Mouse (Mus musculus) CH12.LX (cell line): ENCODE measurements around the gene Atp2a3. TPM values are rescaled to one million over a fixed set of nuclear protein-coding genes. Genes with fewer than 3 reads are reported as not detected.

ENCODE experiments used
- DNase-seq: peaks from one replicate; pipeline ENCODE4 v3.0.0-alpha.2; 2013; ENCODE audit errors: extremely low read depth
- H3K27ac ChIP-seq: 2 replicates; pipeline ENCODE4 v1.5.1; 2012; ENCODE audit warnings: low read depth, mild to moderate bottlenecking, control low read depth, moderate library complexity; ENCODE audit not compliant: insufficient read depth
- H3K27me3 ChIP-seq: replicated peaks from 2 replicates; pipeline ENCODE3; 2012; ENCODE audit warnings: inconsistent platforms
- H3K36me3 ChIP-seq, 2 experiments: replicated peaks in 1 of 2; 2 replicates each; pipeline versions ENCODE3 to v1.6.1; 2012; ENCODE audit warnings: inconsistent platforms in 1 of 2, low read length in 1 of 2, mild to moderate bottlenecking in 1 of 2, mixed read lengths in 1 of 2, moderate library complexity in 1 of 2; ENCODE audit not compliant: control insufficient read depth in 1 of 2, insufficient read depth in 1 of 2
- H3K4me1 ChIP-seq, 2 experiments: 2 replicates each; pipeline ENCODE4 v1.6.1; 2012; ENCODE audit warnings: inconsistent platforms in 1 of 2, moderate library complexity in 1 of 2; ENCODE audit not compliant: insufficient read depth in 2 of 2, control insufficient read depth in 1 of 2
- H3K4me2 ChIP-seq: 2 replicates; pipeline ENCODE4 v1.6.1; 2012; ENCODE audit warnings: low read depth, mild to moderate bottlenecking, control low read depth; ENCODE audit not compliant: poor library complexity, insufficient read depth, severe bottlenecking
- H3K4me3 ChIP-seq, 3 experiments: fragments of 150-350 bp in 1 of 3; sonication (generic) in 1 of 3; replicated peaks in 1 of 3; 2 replicates each; pipeline versions ENCODE3 to v1.5.1; 2011 to 2012; ENCODE audit warnings: low read depth in 2 of 3, low read length in 2 of 3, mild to moderate bottlenecking in 2 of 3, moderate library complexity in 2 of 3, control low read depth in 1 of 3, improper control_type of control experiment in 1 of 3, inconsistent platforms in 1 of 3, mixed read lengths in 1 of 3; ENCODE audit not compliant: poor library complexity in 1 of 3
- H3K79me2 ChIP-seq: replicated peaks from 2 replicates; pipeline ENCODE4 v1.6.1; 2012; ENCODE audit warnings: mild to moderate bottlenecking, moderate library complexity; ENCODE audit not compliant: control insufficient read depth, poor library complexity, insufficient read depth, severe bottlenecking; ENCODE audit errors: extremely low read depth
- H3K9ac ChIP-seq: 2 replicates; pipeline ENCODE4 v1.6.1; 2012; ENCODE audit warnings: low read depth, mild to moderate bottlenecking, control low read depth, moderate library complexity; ENCODE audit not compliant: insufficient read depth
- H3K9me3 ChIP-seq: replicated peaks from 2 replicates; pipeline ENCODE3; 2012; ENCODE audit warnings: low read length, inconsistent platforms, mixed read lengths
- BHLHE40 ChIP-seq: IDR thresholded peaks from 2 replicates; pipeline ENCODE4 v1.6.1; 2011; ENCODE audit warnings: mild to moderate bottlenecking, low read depth, low read length, improper control_type of control experiment
- CHD1 ChIP-seq: IDR thresholded peaks from 2 replicates; pipeline ENCODE4 v1.6.1; 2012; ENCODE audit warnings: low read depth, low read length, improper control_type of control experiment, inconsistent platforms
- CHD2 ChIP-seq: IDR thresholded peaks from 2 replicates; pipeline ENCODE4 v1.6.1; 2011; ENCODE audit warnings: low read length, improper control_type of control experiment
- CTCF ChIP-seq, 2 experiments: IDR thresholded peaks in 1 of 2; conservative IDR thresholded peaks in 1 of 2; 2 replicates each; pipeline ENCODE4 v1.5.1; 2011 to 2012; ENCODE audit warnings: low read depth in 2 of 2, low read length in 2 of 2, improper control_type of control experiment in 1 of 2, inconsistent platforms in 1 of 2, mild to moderate bottlenecking in 1 of 2, moderate library complexity in 1 of 2
- ELF1 ChIP-seq: IDR thresholded peaks from 2 replicates; pipeline ENCODE4 v1.6.1; 2014; ENCODE audit warnings: low read depth, mild to moderate bottlenecking, inconsistent platforms, low read length, improper control_type of control experiment
- EP300 ChIP-seq: IDR thresholded peaks from 2 replicates; pipeline ENCODE4 v1.6.1; 2011; ENCODE audit warnings: low read length, improper control_type of control experiment
- ETS1 ChIP-seq: conservative IDR thresholded peaks from 2 replicates; pipeline ENCODE4 v1.6.1; 2012; ENCODE audit warnings: low read depth, mild to moderate bottlenecking, inconsistent platforms, low read length, improper control_type of control experiment, moderate library complexity
- HCFC1 ChIP-seq: IDR thresholded peaks from 2 replicates; pipeline ENCODE4 v1.6.1; 2012; ENCODE audit warnings: low read depth, mild to moderate bottlenecking, inconsistent platforms, low read length, improper control_type of control experiment
- IRF4 ChIP-seq: IDR thresholded peaks from 2 replicates; pipeline ENCODE4 v1.6.1; 2014; ENCODE audit warnings: low read depth, mild to moderate bottlenecking, inconsistent platforms, low read length, improper control_type of control experiment
- JUND ChIP-seq: conservative IDR thresholded peaks from 2 replicates; pipeline ENCODE4 v1.6.1; 2011; ENCODE audit warnings: low read depth, low read length, improper control_type of control experiment
- MAFK ChIP-seq: IDR thresholded peaks from 2 replicates; pipeline ENCODE4 v1.6.1; 2011; ENCODE audit warnings: low read length, improper control_type of control experiment; ENCODE audit not compliant: insufficient replicate concordance
- MAX ChIP-seq: IDR thresholded peaks from 2 replicates; pipeline ENCODE4 v1.6.1; 2011; ENCODE audit warnings: low read length, improper control_type of control experiment
- MAZ ChIP-seq: IDR thresholded peaks from 2 replicates; pipeline ENCODE4 v1.6.1; 2012; ENCODE audit warnings: low read depth, mild to moderate bottlenecking, inconsistent platforms, low read length, improper control_type of control experiment, moderate library complexity
- MEF2A ChIP-seq: IDR thresholded peaks from 2 replicates; pipeline ENCODE4 v1.6.1; 2014; ENCODE audit warnings: low read depth, mild to moderate bottlenecking, inconsistent platforms, low read length, improper control_type of control experiment, borderline replicate concordance
- MXI1 ChIP-seq: IDR thresholded peaks from 2 replicates; pipeline ENCODE4 v1.6.1; 2011; ENCODE audit warnings: mild to moderate bottlenecking, low read depth, low read length, improper control_type of control experiment
- MYC ChIP-seq: IDR thresholded peaks from 2 replicates; pipeline ENCODE4 v1.6.1; 2011; ENCODE audit warnings: low read depth, mild to moderate bottlenecking, improper control_type of control experiment, low read length
- NELFE ChIP-seq: IDR thresholded peaks from 2 replicates; pipeline ENCODE4 v1.6.1; 2011; ENCODE audit warnings: low read depth, low read length, improper control_type of control experiment
- NRF1 ChIP-seq: IDR thresholded peaks from 2 replicates; pipeline ENCODE4 v1.6.1; 2014; ENCODE audit warnings: low read depth, mild to moderate bottlenecking, inconsistent platforms, low read length, improper control_type of control experiment, moderate library complexity
- PAX5 ChIP-seq: IDR thresholded peaks from 2 replicates; pipeline ENCODE4 v1.6.1; 2012; ENCODE audit warnings: low read length, inconsistent platforms, mixed read lengths
- POLR2A ChIP-seq: IDR thresholded peaks from 2 replicates; pipeline ENCODE4 v1.6.1; 2011; ENCODE audit warnings: low read depth, mild to moderate bottlenecking, improper control_type of control experiment, low read length
- POLR2AphosphoS2 ChIP-seq: IDR thresholded peaks from 2 replicates; pipeline ENCODE4 v1.6.1; 2011; ENCODE audit warnings: low read depth, low read length, improper control_type of control experiment
- RAD21 ChIP-seq: IDR thresholded peaks from 2 replicates; pipeline ENCODE4 v1.6.1; 2011; ENCODE audit warnings: low read depth, mild to moderate bottlenecking, low read length, improper control_type of control experiment, moderate library complexity
- RCOR1 ChIP-seq: conservative IDR thresholded peaks from 2 replicates; pipeline ENCODE4 v1.6.1; 2012; ENCODE audit warnings: low read depth, mild to moderate bottlenecking, inconsistent platforms, low read length, improper control_type of control experiment
- SIN3A ChIP-seq: IDR thresholded peaks from 2 replicates; pipeline ENCODE4 v1.6.1; 2012; ENCODE audit warnings: low read length, improper control_type of control experiment, inconsistent platforms
- SMC3 ChIP-seq: IDR thresholded peaks from 2 replicates; pipeline ENCODE4 v1.6.1; 2011; ENCODE audit warnings: low read depth, low read length, improper control_type of control experiment
- TBP ChIP-seq: conservative IDR thresholded peaks from 2 replicates; pipeline ENCODE4 v1.6.1; 2011; ENCODE audit warnings: low read depth, low read length, improper control_type of control experiment
- TCF12 ChIP-seq: IDR thresholded peaks from 2 replicates; pipeline ENCODE4 v1.6.1; 2014; ENCODE audit warnings: low read depth, mild to moderate bottlenecking, inconsistent platforms, low read length, improper control_type of control experiment
- UBTF ChIP-seq: IDR thresholded peaks from 2 replicates; pipeline ENCODE4 v1.6.1; 2012; ENCODE audit warnings: low read depth, mild to moderate bottlenecking, inconsistent platforms, low read length, improper control_type of control experiment, moderate library complexity
- USF1 ChIP-seq: IDR thresholded peaks from 2 replicates; pipeline ENCODE4 v1.6.1; 2014; ENCODE audit warnings: low read depth, mild to moderate bottlenecking, inconsistent platforms, low read length, improper control_type of control experiment
- ZKSCAN1 ChIP-seq: IDR thresholded peaks from 2 replicates; pipeline ENCODE4 v1.6.1; 2012; ENCODE audit warnings: low read depth, inconsistent platforms, low read length, improper control_type of control experiment, borderline replicate concordance
- ZMIZ1 ChIP-seq: IDR thresholded peaks from 2 replicates; pipeline ENCODE4 v1.6.1; 2012; ENCODE audit warnings: low read depth, mild to moderate bottlenecking, inconsistent platforms, low read length, improper control_type of control experiment
- ZNF384 ChIP-seq: IDR thresholded peaks from 2 replicates; pipeline ENCODE4 v1.6.1; 2012; ENCODE audit warnings: low read depth, low read length, improper control_type of control experiment, inconsistent platforms
- dilution Hi-C: fragments of 300-500 bp; cut with MboI; formaldehyde crosslinking; loops from 2 replicates; pipeline ENCODE4 v1.14.3; 2020; ENCODE audit warnings: low sequenced_read_pairs; ENCODE audit not compliant: extremely low pct_unique_long_range_greater_than_20kb, extremely low pct_ligation_motif_present
- in situ Hi-C: fragments of 300-500 bp; cut with MboI; formaldehyde crosslinking; loops from 3 replicates; pipeline ENCODE4 v1.14.3; 2019; ENCODE audit warnings: low sequenced_read_pairs, low pct_ligation_motif_present, low pct_unique_long_range_greater_than_20kb, mixed read lengths
- polyA plus RNA-seq: library from polyadenylated mRNA; unstranded; fragments of >175 nt; gene quantifications from 2 replicates; pipeline ENCODE4 v1.2.1, GENCODE M21; 2012; ENCODE audit warnings: low read depth; ENCODE audit not compliant: insufficient read length
- total RNA-seq, 2 experiments: library from RNA; depleted of rRNA; stranded (reverse); fragments of 300-350 nt in 1 of 2; fragments of >200 nt in 1 of 2; gene quantifications; 2 replicates each; pipeline ENCODE4 v1.2.3; 2012 to 2014

Atp2a3 gene
- total and polyA plus RNA-seq, 3 experiments = 61.4 to 279 (median 218) TPM

DNA sequence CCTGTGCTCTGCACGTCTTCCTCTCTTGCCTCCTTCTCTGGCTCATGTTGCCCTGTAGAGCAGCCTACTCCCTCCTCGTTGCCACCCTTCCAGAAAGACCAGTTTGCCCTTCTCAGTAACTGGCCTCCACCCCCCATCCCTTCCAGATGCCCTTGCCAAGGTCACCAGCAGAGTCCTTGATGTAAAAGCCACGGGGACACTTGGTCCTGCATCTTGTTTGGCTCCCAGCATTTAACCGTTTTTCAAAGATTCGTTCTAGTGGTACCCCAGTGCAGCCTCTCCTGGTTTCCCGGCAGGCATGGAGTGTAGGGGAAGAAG, 55.1 kb downstream of the Atp2a3 start:
- H3K27me3 ChIP-seq = peaks cover 15% of the 10 kb centered on the region
- in situ Hi-C loops = loop anchor here (25.0 kb wide), 1 partner anchor 579 kb away; the partner anchor contains the start of genes Ggt6 and Mybbp1a

DNA sequence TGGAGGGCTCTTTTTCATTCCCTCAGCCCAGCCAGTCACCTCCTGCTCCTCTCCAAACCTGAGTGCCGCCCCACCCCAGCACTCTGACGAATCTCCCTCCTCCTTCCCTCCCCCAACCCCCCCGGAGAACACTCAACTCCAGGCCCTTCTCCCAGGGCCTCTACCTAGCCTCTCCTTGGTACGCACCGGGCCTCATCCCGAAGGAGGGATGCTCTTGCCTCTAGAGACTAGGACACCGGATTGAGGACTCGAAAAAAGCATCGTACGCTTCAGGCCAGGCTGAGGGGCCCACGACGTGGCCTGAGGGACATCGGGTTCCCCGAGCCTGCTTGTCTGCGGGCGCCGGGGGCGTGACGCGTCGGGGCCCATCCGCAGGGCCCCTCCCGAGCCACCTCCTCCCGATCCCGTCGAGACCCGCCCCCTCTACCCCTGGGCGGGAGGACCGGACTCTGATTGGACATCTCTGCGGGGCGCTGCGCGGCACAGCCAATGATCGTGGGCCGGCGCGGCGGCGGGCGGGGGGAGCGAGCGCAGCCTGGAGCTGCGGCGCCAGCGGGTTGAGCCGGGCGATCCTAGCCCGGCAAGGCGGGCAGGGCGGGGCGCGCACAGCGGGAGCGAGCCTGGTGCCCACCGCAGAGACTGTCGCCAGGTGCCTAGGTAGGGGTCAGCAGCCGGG, 57.6 kb downstream of the Atp2a3 start, which contains the start of gene Camkk1:
Gene Camkk1 (plus strand): TSS at position 538 of the 676 bp plus-strand sequence.
- no peaks in the 10 kb centered on the region for H3K79me2 ChIP-seq
- peak within 1 kb of the TSS; percentile 18 for H3K9ac ChIP-seq
- peak within 1 kb of the TSS; percentile 77 for H3K4me2 ChIP-seq
- peaks cover 9 to 37% of the 10 kb centered on the region in 2 experiments for H3K36me3 ChIP-seq
- peaks cover 24 to 53% of the 10 kb centered on the region in 2 experiments for H3K4me1 ChIP-seq
- peak; percentile 83 for DNase-seq
- no peak within 1 kb of the TSS for H3K27ac ChIP-seq
- peak within 1 kb of the TSS; percentile 41 to 69 (median 67) for H3K4me3 ChIP-seq
- dilution Hi-C loops (no loop called here), in situ Hi-C loops (loop anchor here (25.0 kb wide), 1 partner anchor 581 kb away; the partner anchor contains the start of genes Ggt6 and Mybbp1a)
- no peaks in the 10 kb centered on the region for H3K9me3 ChIP-seq
- H3K27me3 ChIP-seq = peaks cover 15% of the 10 kb centered on the region
- TF ChIP-seq CTCF (conservative IDR thresholded peaks at IDR 0.05 in 1 of 2, IDR thresholded peaks at IDR 0.05 in 1 of 2; ENCODE audit: low read depth in 2 of 2, low read length in 2 of 2) (no peak), MEF2A (0 out of 2 replicates have a peak, but pooled peaks have one; percentile 40), CHD1 (no peak), POLR2A (peak; percentile 46; the same call in 1 of the 2 replicates), SIN3A (0 out of 2 replicates have a peak, but pooled peaks have one; percentile 4), MYC (no peak), CHD2 (peak; percentile 88), MAX (no peak), POLR2AphosphoS2 (no peak), NRF1 (peak; percentile 74), PAX5 (no peak), IRF4 (peak; percentile 53; the same call in 1 of the 2 replicates), USF1 (peak; percentile 3; the same call in 1 of the 2 replicates), TBP (no peak), EP300 (0 out of 2 replicates have a peak, but pooled peaks have one; percentile 9), BHLHE40 (peak; percentile 40; the same call in 1 of the 2 replicates), HCFC1 (peak; percentile 30; the same call in 1 of the 2 replicates), ZKSCAN1 (no peak), RCOR1 (no peak; the same call in 1 of the 2 replicates), TCF12 (peak; percentile 39; the same call in 1 of the 2 replicates), ZMIZ1 (peak; percentile 74; the same call in 1 of the 2 replicates), MAZ (peak; percentile 93), MXI1 (peak; percentile 47; the same call in 1 of the 2 replicates), MAFK (no peak), JUND (no peak), SMC3 (no peak), UBTF (no peak), RAD21 (no peak), ETS1 (no peak), ZNF384 (no peak)

More for the DNA sequence above, 55.1 kb downstream of the Atp2a3 start:
- H3K9me3 ChIP-seq = no peaks in the 10 kb centered on the region
- no peak overlapping the region for H3K4me2 ChIP-seq
- dilution Hi-C loops = no loop called here
- no peak overlapping the region for H3K27ac ChIP-seq
- no peaks in the 10 kb centered on the region for H3K79me2 ChIP-seq
- H3K9ac ChIP-seq = no peak overlapping the region
- DNase-seq = no peak
- H3K4me3 ChIP-seq = no peak overlapping the region
- peaks cover 16 to 62% of the 10 kb centered on the region in 2 experiments for H3K36me3 ChIP-seq
- H3K4me1 ChIP-seq = peaks cover 13 to 33% of the 10 kb centered on the region in 2 experiments
- no peak for TF ChIP-seq CHD1
- TF ChIP-seq ZMIZ1 = no peak
- no peak for TF ChIP-seq ELF1
- TF ChIP-seq NELFE = no peak
- TF ChIP-seq TCF12 = no peak
